Mouse (Mus musculus): ENCODE data around the gene R3hdml. TPM values are rescaled to one million over a fixed set of nuclear protein-coding genes. Genes with fewer than 3 reads are reported as not detected.
"Not testable (repeated sequence)": the region's sequence is repeated elsewhere in the genome, so short reads cannot be mapped to it uniquely, and the experiment has no call there.

The R3hdml gene
- polyA plus RNA-seq, 1 experiment from 2014 or later = not detected

DNA sequence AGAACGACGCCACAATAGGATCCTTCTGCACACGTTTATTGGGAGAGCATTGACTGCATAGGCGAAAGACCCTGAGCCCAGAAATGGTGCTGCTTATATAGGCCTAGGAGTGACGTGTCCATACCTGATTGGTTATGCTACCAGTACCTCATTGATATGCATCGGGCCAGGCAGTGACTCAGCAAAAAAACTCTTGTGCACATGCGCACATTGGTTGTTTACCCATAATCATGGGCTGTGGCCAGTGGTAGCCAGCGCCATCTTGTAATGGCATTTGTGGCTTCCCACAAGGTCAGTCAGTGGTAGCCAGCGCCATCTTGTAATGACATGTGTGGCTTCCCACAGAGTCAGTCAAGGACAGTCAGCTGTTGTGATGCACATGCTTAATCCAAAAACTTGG is 30.8 kb upstream of the R3hdml start:
- H3K9me3 ChIP-seq (replicated peaks); H3K4me2 ChIP-seq; ATAC-seq (ENCODE audit: insufficient read depth); H3K27ac ChIP-seq (replicated peaks); H3K4me3 ChIP-seq (replicated peaks); H3K36me3 ChIP-seq (replicated peaks); H3K4me1 ChIP-seq (replicated peaks); H3K9ac ChIP-seq: not testable (repeated sequence)
- 75% methylated on average over 9 of the region's 9 CpGs for WGBS (ENCODE audit: insufficient replicate concordance)
- H3K27me3 ChIP-seq = peaks cover 26% of the 10 kb centered on the region

DNA sequence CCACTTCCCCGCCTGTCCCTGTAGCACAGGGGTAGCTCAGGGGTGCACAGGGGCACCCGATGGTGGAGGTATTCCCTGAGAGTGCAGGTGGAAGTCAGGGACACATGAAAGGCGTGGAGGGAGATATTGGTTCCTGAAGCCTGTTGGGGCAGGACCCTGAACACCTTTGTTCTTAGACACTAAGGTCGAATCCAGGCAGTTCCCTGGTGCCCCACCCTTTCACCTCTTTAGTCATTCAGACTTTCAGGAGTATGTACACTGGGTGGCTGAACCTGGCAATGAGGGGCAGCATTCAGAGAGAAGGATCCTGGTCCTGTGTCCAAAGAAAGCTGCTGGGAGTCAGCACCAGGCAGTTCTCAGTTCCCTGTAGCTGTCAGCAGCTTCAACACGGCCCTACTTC is 29.7 kb upstream of the R3hdml start:
- Histone ChIP-seq H3K9ac (no peak overlapping the region), H3K36me3 (replicated peaks) (0 out of 2 replicates have a peak, but pooled peaks cover 4% of the 10 kb centered on the region), H3K4me3 (replicated peaks) (no peak overlapping the region), H3K4me2 (no peak overlapping the region), H3K27me3 (peaks cover 26% of the 10 kb centered on the region), H3K4me1 (replicated peaks) (peaks cover 4% of the 10 kb centered on the region; the same call in 1 of the 2 replicates), H3K27ac (replicated peaks) (no peak overlapping the region), H3K9me3 (replicated peaks) (no peaks in the 10 kb centered on the region)
- no peak for ATAC-seq (ENCODE audit: insufficient read depth)
- WGBS (ENCODE audit: insufficient replicate concordance) = 46% methylated on average over 5 of the region's 5 CpGs

DNA sequence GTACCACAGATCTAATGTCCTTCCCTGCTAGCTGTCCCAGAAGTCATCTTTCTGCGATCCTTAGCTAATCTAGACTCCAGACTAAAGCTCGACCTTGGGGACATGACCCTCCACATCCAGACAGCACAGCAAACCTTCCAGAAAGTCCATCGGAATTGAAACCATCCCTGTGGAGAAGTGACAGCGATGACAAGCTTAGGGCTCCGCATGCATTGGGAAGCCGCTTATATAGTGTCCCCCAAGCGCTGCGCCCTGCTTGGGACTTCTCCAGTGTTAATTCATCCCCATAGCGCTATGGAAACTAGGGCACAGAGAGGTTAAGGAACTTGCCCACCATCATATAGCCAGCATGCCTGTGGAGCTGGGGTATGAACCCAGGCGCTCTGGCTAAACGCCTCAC is 29.3 kb upstream of the R3hdml start:
- Histone ChIP-seq H3K4me3 (replicated peaks) (no peak overlapping the region), H3K9ac (no peak overlapping the region), H3K36me3 (replicated peaks) (peaks cover 7% of the 10 kb centered on the region; the same call in 1 of the 2 replicates), H3K9me3 (replicated peaks) (no peaks in the 10 kb centered on the region), H3K4me1 (replicated peaks) (peaks cover 4% of the 10 kb centered on the region; the same call in 1 of the 2 replicates), H3K27me3 (peaks cover 22% of the 10 kb centered on the region), H3K4me2 (no peak overlapping the region), H3K27ac (replicated peaks) (no peak overlapping the region)
- no peak for ATAC-seq (ENCODE audit: insufficient read depth)
- WGBS (ENCODE audit: insufficient replicate concordance) = 61% methylated on average over 11 of the region's 11 CpGs

DNA sequence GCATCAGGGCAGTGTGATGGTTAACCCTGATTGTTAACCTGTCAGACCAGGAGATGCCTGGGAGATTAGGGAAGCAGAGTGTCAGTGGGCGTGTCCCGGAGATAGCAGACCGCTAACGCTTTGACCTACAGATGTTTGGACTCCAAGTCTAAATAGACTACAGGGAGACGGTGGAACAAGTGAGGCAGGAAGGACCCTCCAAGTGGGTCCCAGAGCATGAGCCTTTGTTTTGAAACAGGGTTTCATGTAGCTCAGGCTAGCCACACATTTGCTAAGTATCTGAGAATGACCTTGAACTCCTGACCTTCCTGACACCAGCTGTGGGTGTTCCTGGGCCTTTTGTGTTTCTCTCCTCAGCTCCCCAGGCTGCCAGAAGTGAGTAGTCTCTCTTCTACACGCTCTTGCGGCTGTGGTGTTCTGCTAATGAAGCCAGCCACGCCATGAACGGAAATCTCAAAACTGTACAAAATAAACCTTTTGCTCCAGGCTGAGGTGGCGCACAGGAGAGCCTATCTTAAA is 28.8 kb upstream of the R3hdml start:
- no peak overlapping the region for H3K4me3 ChIP-seq (replicated peaks)
- H3K9me3 ChIP-seq (replicated peaks) = no peaks in the 10 kb centered on the region
- whole genome bisulfite sequencing (ENCODE audit: insufficient replicate concordance) = 53% methylated on average over 10 of the region's 10 CpGs
- H3K27ac ChIP-seq (replicated peaks) = no peak overlapping the region
- peaks cover 4% of the 10 kb centered on the region; the same call in 1 of the 2 replicates for H3K4me1 ChIP-seq (replicated peaks)
- peaks cover 12% of the 10 kb centered on the region; the same call in 1 of the 2 replicates for H3K36me3 ChIP-seq (replicated peaks)
- H3K4me2 ChIP-seq = no peak overlapping the region
- H3K9ac ChIP-seq = no peak overlapping the region
- peaks cover 16% of the 10 kb centered on the region for H3K27me3 ChIP-seq
- no peak for ATAC-seq (ENCODE audit: insufficient read depth)

DNA sequence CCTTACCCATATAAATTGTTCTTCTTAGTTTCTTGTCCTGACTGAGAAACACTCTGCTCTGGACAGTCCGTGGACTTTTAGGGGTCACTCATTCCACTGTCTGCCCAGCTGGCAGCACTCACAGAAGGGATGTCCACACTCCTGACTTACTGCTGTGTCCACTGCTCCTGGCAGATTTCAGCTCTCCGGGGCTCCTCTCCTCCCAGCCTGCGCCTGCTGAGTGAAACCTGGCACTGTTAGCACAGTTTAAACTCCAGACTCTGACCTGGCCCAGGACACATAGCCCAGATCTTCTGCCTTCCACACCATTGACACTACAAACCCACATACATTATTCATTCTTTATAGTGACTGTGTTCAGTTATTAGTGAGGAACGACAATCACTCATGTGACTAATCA is 28.1 kb upstream of the R3hdml start:
- 61% methylated on average over 4 of the region's 4 CpGs for WGBS (ENCODE audit: insufficient replicate concordance)
- ATAC-seq (ENCODE audit: insufficient read depth) = no peak

DNA sequence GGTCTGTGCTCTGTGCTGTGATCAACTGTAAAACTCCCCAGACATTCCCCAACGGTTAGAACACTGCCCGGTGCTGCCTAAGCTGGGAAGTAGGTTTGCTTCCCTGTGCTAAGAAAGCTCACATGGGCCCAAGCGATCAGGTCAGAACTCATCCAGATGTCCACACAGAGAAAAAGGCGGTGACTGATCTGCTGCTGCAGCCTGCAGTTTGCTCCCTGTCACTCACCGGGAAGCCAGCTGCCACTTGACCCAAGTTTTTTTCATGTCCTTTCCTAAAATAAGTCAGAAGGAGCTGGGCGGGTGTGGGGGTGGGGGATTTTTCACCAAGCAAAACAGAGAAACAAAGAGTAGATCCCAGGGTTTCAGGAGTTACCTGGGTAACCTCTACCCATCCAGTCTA is 27.6 kb upstream of the R3hdml start:
- H3K4me3 ChIP-seq (replicated peaks) = no peak overlapping the region
- H3K9ac ChIP-seq = no peak overlapping the region
- peaks cover 4% of the 10 kb centered on the region; the same call in 1 of the 2 replicates for H3K4me1 ChIP-seq (replicated peaks)
- H3K4me2 ChIP-seq = no peak overlapping the region
- peaks cover 4% of the 10 kb centered on the region for H3K27me3 ChIP-seq
- H3K9me3 ChIP-seq (replicated peaks) = no peaks in the 10 kb centered on the region
- no peak for ATAC-seq (ENCODE audit: insufficient read depth)
- H3K27ac ChIP-seq (replicated peaks) = no peak overlapping the region
- peaks cover 22% of the 10 kb centered on the region for H3K36me3 ChIP-seq (replicated peaks)
- WGBS (ENCODE audit: insufficient replicate concordance) = 64% methylated on average over 6 of the region's 6 CpGs

More for the DNA sequence above, 28.1 kb upstream of the R3hdml start:
- Histone ChIP-seq H3K4me2 (no peak overlapping the region), H3K9ac (no peak overlapping the region), H3K9me3 (replicated peaks) (no peaks in the 10 kb centered on the region), H3K27ac (replicated peaks) (no peak overlapping the region), H3K27me3 (peaks cover 10% of the 10 kb centered on the region), H3K4me1 (replicated peaks) (peaks cover 4% of the 10 kb centered on the region; the same call in 1 of the 2 replicates), H3K4me3 (replicated peaks) (no peak overlapping the region), H3K36me3 (replicated peaks) (peaks cover 17% of the 10 kb centered on the region; the same call in 1 of the 2 replicates)

DNA sequence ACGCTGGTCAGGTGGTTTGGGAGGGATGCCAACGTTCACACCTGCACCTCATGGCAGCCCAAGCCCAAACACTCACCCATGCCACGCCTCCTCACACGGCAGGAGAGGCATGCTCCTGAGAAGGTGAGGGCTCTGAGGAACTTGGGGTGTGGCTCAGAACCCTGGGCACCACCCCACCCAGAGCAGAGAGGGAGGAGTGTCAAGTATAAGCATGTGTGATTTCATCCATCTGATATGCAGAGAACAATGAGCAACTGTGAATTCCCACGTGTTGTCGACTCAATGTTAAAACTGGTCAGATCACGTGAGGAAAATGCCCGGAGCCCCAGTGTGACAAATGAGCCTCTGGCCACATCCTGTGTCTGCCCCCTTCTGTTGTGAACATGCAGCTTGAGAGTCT is 25.3 kb upstream of the R3hdml start:
- no peak overlapping the region for H3K4me2 ChIP-seq
- H3K4me1 ChIP-seq (replicated peaks) = peaks cover 13% of the 10 kb centered on the region
- peaks cover 28% of the 10 kb centered on the region for H3K36me3 ChIP-seq (replicated peaks)
- no peak overlapping the region for H3K27ac ChIP-seq (replicated peaks)
- 52% methylated on average over 8 of the region's 8 CpGs for WGBS (ENCODE audit: insufficient replicate concordance)
- no peak overlapping the region for H3K9ac ChIP-seq
- H3K27me3 ChIP-seq = no peaks in the 10 kb centered on the region; the same call in 1 of the 2 replicates
- no peaks in the 10 kb centered on the region for H3K9me3 ChIP-seq (replicated peaks)
- no peak overlapping the region for H3K4me3 ChIP-seq (replicated peaks)
- no peak for ATAC-seq (ENCODE audit: insufficient read depth)

DNA sequence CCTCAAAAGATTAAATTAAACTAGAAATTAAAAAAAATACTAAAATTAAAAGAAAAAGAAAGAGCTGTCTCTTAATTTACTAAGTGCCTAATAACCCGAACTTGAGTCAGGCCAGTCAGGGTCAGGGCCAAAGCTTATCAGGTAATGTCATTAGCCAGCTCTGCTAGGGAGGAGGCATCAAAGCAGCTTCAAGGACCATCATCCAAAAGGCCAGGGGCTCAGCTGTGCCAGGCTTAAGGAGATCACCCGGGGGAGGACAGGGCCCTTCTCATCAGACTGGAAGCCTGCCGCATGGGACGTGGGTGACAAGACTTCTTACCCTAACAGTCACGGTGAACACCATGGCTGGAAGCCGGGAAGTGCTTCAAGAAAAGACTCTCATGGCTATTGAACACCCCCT is 24.5 kb upstream of the R3hdml start:
- H3K36me3 ChIP-seq (replicated peaks) = peaks cover 28% of the 10 kb centered on the region
- H3K27ac ChIP-seq (replicated peaks) = no peak overlapping the region
- H3K4me1 ChIP-seq (replicated peaks) = peaks cover 20% of the 10 kb centered on the region
- H3K9ac ChIP-seq = no peak overlapping the region
- WGBS (ENCODE audit: insufficient replicate concordance) = 75% methylated on average over 6 of the region's 6 CpGs
- H3K9me3 ChIP-seq (replicated peaks) = no peaks in the 10 kb centered on the region
- no peak overlapping the region for H3K4me3 ChIP-seq (replicated peaks)
- no peak for ATAC-seq (ENCODE audit: insufficient read depth)
- H3K4me2 ChIP-seq = no peak overlapping the region
- H3K27me3 ChIP-seq = no peaks in the 10 kb centered on the region; the same call in 1 of the 2 replicates

DNA sequence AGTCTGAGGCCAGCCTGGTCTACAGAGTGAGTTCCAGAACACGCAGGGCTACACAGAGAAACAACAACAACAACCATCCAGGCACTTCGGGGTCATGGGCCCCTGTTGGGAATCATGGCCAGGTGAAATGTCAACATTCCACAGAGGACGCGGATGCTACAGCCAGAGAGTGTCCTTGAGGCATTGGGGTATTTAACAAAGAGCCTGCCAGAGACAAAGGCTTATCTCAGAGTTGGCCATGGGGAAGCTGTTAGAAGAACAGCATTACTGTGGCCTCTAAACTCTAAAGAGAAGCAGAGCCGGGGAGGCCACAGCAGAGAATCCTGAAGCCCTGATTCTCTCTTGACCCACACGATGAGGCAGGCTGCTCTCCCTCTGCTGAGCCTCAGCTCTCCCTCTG is 23.3 kb upstream of the R3hdml start:
- H3K9ac ChIP-seq = no peak overlapping the region
- H3K4me1 ChIP-seq (replicated peaks) = peaks cover 18% of the 10 kb centered on the region
- WGBS (ENCODE audit: insufficient replicate concordance) = 72% methylated on average over 6 of the region's 6 CpGs
- H3K4me3 ChIP-seq (replicated peaks) = no peak overlapping the region
- H3K36me3 ChIP-seq (replicated peaks) = peaks cover 28% of the 10 kb centered on the region
- H3K9me3 ChIP-seq (replicated peaks) = no peaks in the 10 kb centered on the region
- H3K4me2 ChIP-seq = no peak overlapping the region
- H3K27me3 ChIP-seq = no peaks in the 10 kb centered on the region
- H3K27ac ChIP-seq (replicated peaks) = no peak overlapping the region
- ATAC-seq (ENCODE audit: insufficient read depth) = no peak

DNA sequence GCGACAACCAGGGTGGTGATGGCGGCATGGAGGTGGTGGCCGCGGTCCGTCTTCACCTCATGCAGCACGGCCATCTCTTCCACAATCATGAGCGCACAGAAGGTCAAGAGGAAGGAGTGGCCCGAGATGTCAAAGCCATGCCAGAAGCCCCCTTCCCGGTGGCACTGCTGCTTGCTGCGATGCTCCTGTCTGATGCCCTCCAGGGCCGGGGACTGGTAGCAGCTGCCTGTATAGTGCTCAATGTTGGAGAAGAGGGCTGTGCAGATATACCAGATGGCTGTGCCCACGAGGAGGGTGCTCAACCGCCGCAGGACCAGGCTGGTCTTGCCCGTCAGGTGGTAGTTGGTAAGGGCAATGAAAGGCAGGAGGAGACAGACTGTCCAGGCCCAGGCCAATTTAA is 22.4 kb upstream of the R3hdml start:
- Histone ChIP-seq H3K9me3 (replicated peaks) (no peaks in the 10 kb centered on the region), H3K4me3 (replicated peaks) (no peak overlapping the region), H3K36me3 (replicated peaks) (peaks cover 28% of the 10 kb centered on the region), H3K27ac (replicated peaks) (no peak overlapping the region), H3K4me2 (no peak overlapping the region), H3K9ac (no peak overlapping the region), H3K27me3 (no peaks in the 10 kb centered on the region), H3K4me1 (replicated peaks) (peaks cover 18% of the 10 kb centered on the region)
- ATAC-seq (ENCODE audit: insufficient read depth) = no peak
- WGBS (ENCODE audit: insufficient replicate concordance) = 88% methylated on average over 15 of the region's 15 CpGs

DNA sequence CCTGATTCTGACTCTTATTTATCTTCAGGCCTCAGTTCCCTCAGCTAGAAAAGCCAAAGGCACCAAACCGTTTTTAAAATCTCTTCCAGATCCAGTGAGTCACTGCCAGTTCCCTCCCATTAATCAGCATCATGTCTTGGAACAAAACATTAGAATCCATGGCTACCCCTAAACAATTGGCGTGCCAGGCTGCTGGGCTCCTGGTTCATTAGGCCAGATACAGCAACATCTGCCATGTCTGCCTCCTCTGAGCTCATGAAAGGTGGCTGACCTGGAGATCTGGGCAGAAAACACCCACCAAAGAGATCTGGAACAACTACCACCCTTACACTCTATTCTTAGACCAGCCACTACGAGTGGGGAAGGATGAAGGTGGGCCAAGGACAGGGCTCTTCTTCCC is 21.0 kb upstream of the R3hdml start:
- Histone ChIP-seq H3K27me3 (no peaks in the 10 kb centered on the region), H3K9me3 (replicated peaks) (no peaks in the 10 kb centered on the region), H3K27ac (replicated peaks) (0 out of 2 replicates have a peak overlapping the region, but pooled peaks have one; percentile 34), H3K4me2 (peak overlapping the region; percentile 94), H3K9ac (peak overlapping the region; percentile 68), H3K36me3 (replicated peaks) (peaks cover 28% of the 10 kb centered on the region), H3K4me1 (replicated peaks) (peaks cover 18% of the 10 kb centered on the region), H3K4me3 (replicated peaks) (peak overlapping the region; percentile 89)
- no peak for ATAC-seq (ENCODE audit: insufficient read depth)
- WGBS (ENCODE audit: insufficient replicate concordance) = 65% methylated on average over 3 of the region's 3 CpGs
